In the genomic region with DNA sequence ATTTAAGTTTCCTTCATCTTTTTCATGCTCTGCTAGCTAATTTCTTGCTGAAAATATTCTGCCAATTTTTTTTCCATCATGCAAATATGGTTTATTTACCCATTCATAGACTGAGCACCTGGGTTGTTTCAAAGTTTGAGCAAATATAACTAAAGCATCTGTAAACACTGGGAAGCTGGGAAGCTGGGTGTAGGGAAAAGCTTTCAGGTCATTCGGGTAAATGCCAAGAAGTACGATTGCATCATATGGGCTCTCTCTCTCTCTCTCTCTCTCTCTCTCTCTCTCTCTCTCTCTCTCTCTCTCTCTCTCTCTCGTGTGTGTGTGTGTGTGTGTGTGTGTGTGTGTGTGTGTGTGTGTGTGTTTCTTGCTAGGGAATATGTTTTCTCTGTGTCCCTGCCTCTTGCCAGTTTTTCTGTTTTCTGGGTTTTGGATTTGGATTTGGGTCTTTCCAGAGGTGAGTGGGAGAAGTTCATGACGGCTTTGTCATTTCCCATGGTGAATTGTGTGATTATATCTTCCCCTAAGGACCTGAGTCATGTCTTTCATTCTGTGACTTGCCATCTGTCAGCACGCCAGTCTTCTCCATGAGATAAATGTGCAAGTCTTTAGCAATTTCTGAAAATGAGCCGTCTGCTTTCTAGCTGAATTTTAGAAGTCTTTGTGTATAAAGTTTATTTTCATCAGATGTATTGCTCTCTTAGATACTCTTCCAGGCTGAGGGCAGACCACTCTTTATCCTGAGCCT, we compare ENCODE assay signal across 21 mouse cellular contexts.
DNase-seq lines count a peak whose midpoint lies in the region; ATAC-seq and TF ChIP-seq lines count a peak whose summit lies in the region.
"Had no signal": no experiment of that assay in that cellular context is flagged by ENCODE, and none has a peak within 500 bp of the region (broad histone marks: within the 10 kb centered on the region; RNA-seq: fewer than 3 reads in every experiment).

No protein-coding gene starts in this region.

- no peak overlapping the region for H3K27ac ChIP-seq in forebrain, postnatal 0 days (ENCODE audit: low read depth, low read length)
- H3K27ac ChIP-seq in forebrain, embryonic 16.5 days (ENCODE audit: low read length) = no peak overlapping the region
- H3K27ac ChIP-seq: embryonic facial prominence, embryonic 12.5 days; heart, embryonic 15.5 days; hindbrain, embryonic 14.5 days; kidney, embryonic 15.5 days; layer of hippocampus, adult 2 months; limb, embryonic 15.5 days had no signal

- no peak overlapping the region for H3K9ac ChIP-seq in forebrain, postnatal 0 days
- H3K9ac ChIP-seq in forebrain, embryonic 16.5 days (replicated peaks; ENCODE audit: low read depth, low read length) = no peak overlapping the region
- H3K9ac ChIP-seq: embryonic facial prominence, embryonic 12.5 days; heart, embryonic 15.5 days; hindbrain, embryonic 14.5 days; kidney, embryonic 15.5 days; limb, embryonic 15.5 days had no signal

- no peak overlapping the region for H3K4me2 ChIP-seq in forebrain, postnatal 0 days (ENCODE audit: low read depth)
- H3K4me2 ChIP-seq in forebrain, embryonic 16.5 days (ENCODE audit: low read length) = no peak overlapping the region
- H3K4me2 ChIP-seq: embryonic facial prominence, embryonic 12.5 days; heart, embryonic 15.5 days; hindbrain, embryonic 14.5 days; kidney, embryonic 15.5 days; limb, embryonic 15.5 days had no signal

- H3K4me3 ChIP-seq in forebrain, postnatal 0 days (ENCODE audit: low read depth, low read length) = no peak overlapping the region
- no peak overlapping the region for H3K4me3 ChIP-seq in forebrain, embryonic 16.5 days (replicated peaks; ENCODE audit: low read length)
- H3K4me3 ChIP-seq: embryonic facial prominence, embryonic 12.5 days; heart, embryonic 15.5 days; kidney, embryonic 15.5 days; layer of hippocampus, adult 2 months; limb, embryonic 15.5 days; megakaryocyte, embryonic 14.5 days had no signal

- ATAC-seq in forebrain, postnatal 0 days = no peak
- ATAC-seq in forebrain, embryonic 16.5 days = no peak
- ATAC-seq: intestine, embryonic 16.5 days; midbrain, embryonic 16.5 days had no signal

- no peaks in the 10 kb centered on the region for H3K36me3 ChIP-seq in forebrain, postnatal 0 days (ENCODE audit: insufficient read depth)
- no peaks in the 10 kb centered on the region for H3K36me3 ChIP-seq in forebrain, embryonic 16.5 days (ENCODE audit: control insufficient read depth, insufficient read depth)
- H3K36me3 ChIP-seq: embryonic facial prominence, embryonic 12.5 days; heart, embryonic 15.5 days; kidney, embryonic 15.5 days; limb, embryonic 15.5 days had no signal

- DNase-seq in forebrain, postnatal 0 days = peak; percentile 10
- peak; percentile 4 for DNase-seq in layer of hippocampus, adult 8-10 months (ENCODE audit: low spot score in 2 of 2)
- DNase-seq in layer of hippocampus, postnatal 14 days (ENCODE audit: low spot score in 2 of 2) = no peak
- DNase-seq in right cerebral cortex, adult 2 months (ENCODE audit: low spot score in 2 of 2) = peak; percentile 3 to 11
- DNase-seq in right cerebral cortex, postnatal 14 days = no peak
- no peak for DNase-seq in cerebellum, postnatal 10 days
- no peak for DNase-seq in adrenal gland, adult 8-10 months
- DNase-seq: adrenal gland, postnatal 36 days; cerebellum, adult 8-10 months; gastrocnemius, postnatal 10 days; thymus, postnatal 4 days had no signal

- no peaks in the 10 kb centered on the region for H3K4me1 ChIP-seq in forebrain, postnatal 0 days (ENCODE audit: insufficient read depth)
- H3K4me1 ChIP-seq in forebrain, embryonic 16.5 days (replicated peaks; ENCODE audit: control insufficient read depth, insufficient read depth, low read length) = no peaks in the 10 kb centered on the region
- H3K4me1 ChIP-seq: embryonic facial prominence, embryonic 12.5 days; heart, embryonic 15.5 days; kidney, embryonic 15.5 days; limb, embryonic 15.5 days; megakaryocyte, embryonic 14.5 days had no signal

- H3K27me3 ChIP-seq in forebrain, postnatal 0 days (ENCODE audit: insufficient read depth, low read length) = no peaks in the 10 kb centered on the region
- H3K27me3 ChIP-seq in forebrain, embryonic 16.5 days (replicated peaks; ENCODE audit: control insufficient read depth, insufficient read depth, low read length) = no peaks in the 10 kb centered on the region
- H3K27me3 ChIP-seq: embryonic facial prominence, embryonic 12.5 days; heart, embryonic 15.5 days; kidney, embryonic 15.5 days; limb, embryonic 15.5 days; megakaryocyte, embryonic 14.5 days had no signal

- no peaks in the 10 kb centered on the region for H3K9me3 ChIP-seq in forebrain, postnatal 0 days (ENCODE audit: low read length)
- no peaks in the 10 kb centered on the region for H3K9me3 ChIP-seq in forebrain, embryonic 16.5 days (ENCODE audit: control insufficient read depth, low read length)
- H3K9me3 ChIP-seq: embryonic facial prominence, embryonic 12.5 days; heart, embryonic 15.5 days; kidney, embryonic 15.5 days; limb, embryonic 15.5 days had no signal

- TF ChIP-seq CTCF in forebrain, postnatal 0 days (IDR thresholded peaks at IDR 0.05; ENCODE audit: low read depth) = no peak

- WGBS in forebrain, postnatal 0 days = 57% methylated on average over 6 of the region's 6 CpGs
- 78% methylated on average over 5 of the region's 6 CpGs for WGBS in forebrain, embryonic 16.5 days

Comparison
In these comparisons a context has a peak if more than half of its experiments do, and no peak if none do; other contexts are left out.
1. DNase-seq: peak in forebrain, postnatal 0 days (single experiment), layer of hippocampus, adult 8-10 months (2 of 2) and right cerebral cortex, adult 2 months (2 of 2); none in layer of hippocampus, postnatal 14 days (0 of 2), right cerebral cortex, postnatal 14 days (single experiment), cerebellum, postnatal 10 days (0 of 2) and adrenal gland, adult 8-10 months (single experiment).